Mouse (Mus musculus): Measurements from ENCODE around the gene Klf13. TPM values are rescaled to one million over a fixed set of nuclear protein-coding genes. Genes with fewer than 3 reads are reported as not detected.

Gene Klf13
- polyA plus RNA-seq (2021; fragmentation: Nextera tagmentation) = 136 and 224 TPM in 2 replicates
- long read RNA-seq, experiment 1, full-length matches to known transcripts = 23 of 443 reads
- long read RNA-seq, experiment 1, partial matches to known transcripts = 2 of 443 reads
- long read RNA-seq, experiment 1, other reads (novel, unspliced or antisense) = 418 of 443 reads
- long read RNA-seq, experiment 2, full-length matches to known transcripts = 5 of 11 reads
- long read RNA-seq, experiment 2, partial matches to known transcripts = 0 of 11 reads
- long read RNA-seq, experiment 2, other reads (novel, unspliced or antisense) = 6 of 11 reads

DNA sequence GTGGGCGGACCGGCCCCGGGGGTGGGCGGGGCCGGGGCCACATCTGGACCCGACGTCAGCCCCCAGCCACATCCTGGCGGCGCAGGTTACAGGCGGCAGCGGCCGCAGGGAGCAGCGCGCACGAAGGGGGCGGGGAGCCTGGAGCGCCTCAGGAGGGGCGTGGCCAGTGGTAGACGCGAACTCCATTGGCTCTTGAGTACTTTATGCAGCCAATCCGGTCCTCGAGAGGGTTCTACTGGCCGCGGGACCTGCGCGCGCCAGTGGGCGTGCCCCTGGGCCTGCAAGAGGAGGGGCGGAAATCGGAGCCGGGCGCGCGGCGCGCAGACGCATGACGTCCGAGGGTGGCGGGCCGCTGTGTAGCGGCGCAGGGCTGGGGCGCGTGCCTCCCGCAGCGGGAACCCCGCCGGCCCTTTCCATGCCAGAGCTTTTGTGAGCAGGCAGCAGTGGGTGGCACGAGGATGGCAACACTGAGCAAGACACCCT lies at the start of gene Klf13:
TSS of gene Klf13 (minus strand) at position 2 of the 483 bp plus-strand sequence.

DNA sequence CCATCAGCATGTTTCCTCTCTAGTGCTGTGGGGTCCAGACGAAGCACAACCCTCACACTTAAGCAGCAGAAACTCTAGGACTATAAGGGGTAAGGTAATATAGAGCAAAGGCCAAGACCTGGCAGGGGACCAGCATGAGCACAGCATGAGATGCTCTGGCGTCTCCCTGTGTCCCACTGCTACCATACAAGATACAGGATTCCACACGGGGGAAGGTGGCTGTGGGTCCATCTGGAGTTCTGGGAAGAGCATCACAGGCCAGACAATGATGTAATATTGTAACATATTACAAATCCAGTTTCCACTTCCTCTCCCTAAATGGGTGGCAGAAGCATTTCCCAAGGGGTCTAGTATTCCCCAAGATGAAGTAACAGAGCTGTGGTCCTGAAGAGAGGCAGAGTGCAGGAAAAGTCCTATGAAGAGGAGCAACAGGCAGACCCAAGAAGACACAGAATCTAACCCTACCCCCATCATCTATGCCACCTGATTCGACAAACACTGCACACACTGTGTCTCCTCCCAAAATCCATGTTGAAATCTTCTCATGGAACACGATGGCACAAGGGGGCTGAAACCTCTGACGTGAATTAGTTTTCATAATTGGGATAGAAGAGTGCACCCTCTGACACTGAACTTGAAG lies 22.3 kb downstream of the Klf13 start, which contains the start of gene E030018B13Rik:
TSS of gene E030018B13Rik (plus strand) at position 590 of the 640 bp plus-strand sequence.

Other genes with a start within 250 kb of the Klf13 start
- not detected in 2 replicates for gene E030018B13Rik, start 22.1 kb downstream of the Klf13 start, polyA plus RNA-seq (2021; fragmentation: Nextera tagmentation)
- 0.03 and 0.09 TPM in 2 replicates for gene Trpm1, start 214.9 kb upstream of the Klf13 start, polyA plus RNA-seq (2021; fragmentation: Nextera tagmentation)